8 mouse cellular contexts compared by ENCODE assay signal in genomic region chr10:117905666-117906266, GRCm38 (mm10). TPM values are rescaled to one million over a fixed set of nuclear protein-coding genes. Genes with fewer than 3 reads are reported as not detected.
DNase-seq lines count a peak whose midpoint lies in the region; ATAC-seq and TF ChIP-seq lines count a peak whose summit lies in the region.

No protein-coding gene starts in this region.

- 7% methylated on average over 27 of the region's 27 CpGs for WGBS in cerebellum, adult 2 months
- WGBS in intestine, embryonic 16.5 days: 10% methylated on average over 27 of the region's 27 CpGs
- 7% methylated on average over 27 of the region's 27 CpGs for WGBS in limb, embryonic 15.5 days
- WGBS in midbrain, embryonic 12.5 days: 20% methylated on average over 27 of the region's 27 CpGs

- no peak overlapping the region for H3K27ac ChIP-seq in cerebellum, adult 2 months (ENCODE audit: insufficient read depth, low read length)
- peak overlapping the region; percentile 71 for H3K27ac ChIP-seq in intestine, embryonic 16.5 days (ENCODE audit: low read length)
- peak overlapping the region; percentile 84 for H3K27ac ChIP-seq in limb, embryonic 15.5 days
- 0 out of 2 replicates have a peak overlapping the region, but pooled peaks have one; percentile 8 for H3K27ac ChIP-seq in midbrain, embryonic 12.5 days (replicated peaks)

- no peaks in the 10 kb centered on the region for H3K36me3 ChIP-seq in intestine, embryonic 16.5 days (ENCODE audit: control insufficient read depth, insufficient read depth, low read length)
- H3K36me3 ChIP-seq in limb, embryonic 15.5 days: no peaks in the 10 kb centered on the region
- H3K36me3 ChIP-seq in midbrain, embryonic 12.5 days: no peaks in the 10 kb centered on the region
- H3K36me3 ChIP-seq in splenic B cell, adult 2 months (ENCODE audit: control insufficient read depth, insufficient read depth, low read length, poor library complexity, severe bottlenecking): no peaks in the 10 kb centered on the region

- H3K9ac ChIP-seq in intestine, embryonic 16.5 days (ENCODE audit: low read depth, low read length): peak overlapping the region; percentile 59
- H3K9ac ChIP-seq in limb, embryonic 15.5 days: peak overlapping the region; percentile 43
- no peak overlapping the region; the same call in 1 of the 2 replicates for H3K9ac ChIP-seq in midbrain, embryonic 12.5 days (replicated peaks)

- no peak for TF ChIP-seq CTCF in cerebellum, adult 2 months (IDR thresholded peaks at IDR 0.05; ENCODE audit: borderline replicate concordance, insufficient read depth, low read depth, low read length)

- H3K4me3 ChIP-seq in cerebellum, adult 2 months (replicated peaks; ENCODE audit: insufficient read depth, low read depth, low read length): peak overlapping the region; percentile 66
- H3K4me3 ChIP-seq in intestine, embryonic 16.5 days (ENCODE audit: low read length): peak overlapping the region; percentile 43
- peak overlapping the region; percentile 39 for H3K4me3 ChIP-seq in limb, embryonic 15.5 days
- peak overlapping the region; percentile 39 for H3K4me3 ChIP-seq in midbrain, embryonic 12.5 days

- H3K9me3 ChIP-seq in intestine, embryonic 16.5 days (ENCODE audit: control insufficient read depth, low read length): no peaks in the 10 kb centered on the region
- H3K9me3 ChIP-seq in limb, embryonic 15.5 days: no peaks in the 10 kb centered on the region
- H3K9me3 ChIP-seq in midbrain, embryonic 12.5 days: no peaks in the 10 kb centered on the region

- H3K4me1 ChIP-seq in cerebellum, adult 2 months (ENCODE audit: control insufficient read depth, insufficient read depth, low read length): peaks cover 2% of the 10 kb centered on the region; the same call in 1 of the 2 replicates
- 0 out of 2 replicates have a peak, but pooled peaks cover 2% of the 10 kb centered on the region for H3K4me1 ChIP-seq in intestine, embryonic 16.5 days (ENCODE audit: control insufficient read depth, insufficient read depth, low read length)
- peaks cover 7% of the 10 kb centered on the region for H3K4me1 ChIP-seq in limb, embryonic 15.5 days
- H3K4me1 ChIP-seq in midbrain, embryonic 12.5 days: 0 out of 2 replicates have a peak, but pooled peaks cover 11% of the 10 kb centered on the region

- peak overlapping the region; percentile 57 for H3K4me2 ChIP-seq in intestine, embryonic 16.5 days (ENCODE audit: low read depth, low read length)
- peak overlapping the region; percentile 53 for H3K4me2 ChIP-seq in limb, embryonic 15.5 days
- H3K4me2 ChIP-seq in midbrain, embryonic 12.5 days (replicated peaks): peak overlapping the region; percentile 60

- no peak for TF ChIP-seq POLR2A in cerebellum, adult 2 months (IDR thresholded peaks at IDR 0.05; ENCODE audit: borderline replicate concordance, insufficient read depth, low read length)

- DNase-seq in cerebellum, adult 2 months: peak in 1 of 2 experiments; percentile 7
- DNase-seq in cerebellum, adult 9-11 months: no peak
- DNase-seq in embryo, embryonic 10.5 days (ENCODE audit: low spot score): peak; percentile 56
- peak; percentile 52 to 71 for DNase-seq in heart, adult 18-20 months
- DNase-seq in splenic B cell, adult 2 months (ENCODE audit: low read depth, low spot score): peak; percentile 51

- no peaks in the 10 kb centered on the region for H3K27me3 ChIP-seq in cerebellum, adult 2 months (ENCODE audit: control insufficient read depth, insufficient read depth, low read length)
- H3K27me3 ChIP-seq in intestine, embryonic 16.5 days (replicated peaks; ENCODE audit: control insufficient read depth, insufficient read depth, low read length): no peaks in the 10 kb centered on the region
- no peaks in the 10 kb centered on the region for H3K27me3 ChIP-seq in limb, embryonic 15.5 days
- no peaks in the 10 kb centered on the region for H3K27me3 ChIP-seq in midbrain, embryonic 12.5 days
- no peaks in the 10 kb centered on the region for H3K27me3 ChIP-seq in splenic B cell, adult 2 months (ENCODE audit: control insufficient read depth, insufficient read depth, low read length, poor library complexity, severe bottlenecking)

- peak; percentile 57 for ATAC-seq in intestine, embryonic 16.5 days
- no peak for ATAC-seq in limb, embryonic 15.5 days (ENCODE audit: insufficient number of reproducible peaks, low FRiP score, low TSS enrichment, low read depth)
- peak; percentile 24; the same call in 1 of the 2 replicates for ATAC-seq in midbrain, embryonic 12.5 days (ENCODE audit: low FRiP score, low read depth)

RNA-seq across cellular contexts. Expression of gene Rap1b, which starts 59.9 kb away (rescaled TPM):
- 48.8 and 49.1 TPM in 2 replicates for polyA plus RNA-seq in cerebellum, adult 2 months (2012; rRNA removed)
- 10 to 100 TPM; 48.1 to 52.0 TPM for total RNA-seq in heart, adult 18-20 months (2021)
- polyA plus RNA-seq in intestine, embryonic 16.5 days (2015; fragmentation: Nextera tagmentation; extraction: Ambion mirVana): 157 and 163 TPM in 2 replicates
- polyA plus RNA-seq in limb, embryonic 15.5 days (2015; fragmentation: Nextera tagmentation; extraction: Ambion mirVana): 184 and 187 TPM in 2 replicates
- 137 and 138 TPM in 2 replicates for polyA plus RNA-seq in midbrain, embryonic 12.5 days (2016; fragmentation: Nextera tagmentation; extraction: Ambion mirVana)
